In the genomic region with DNA sequence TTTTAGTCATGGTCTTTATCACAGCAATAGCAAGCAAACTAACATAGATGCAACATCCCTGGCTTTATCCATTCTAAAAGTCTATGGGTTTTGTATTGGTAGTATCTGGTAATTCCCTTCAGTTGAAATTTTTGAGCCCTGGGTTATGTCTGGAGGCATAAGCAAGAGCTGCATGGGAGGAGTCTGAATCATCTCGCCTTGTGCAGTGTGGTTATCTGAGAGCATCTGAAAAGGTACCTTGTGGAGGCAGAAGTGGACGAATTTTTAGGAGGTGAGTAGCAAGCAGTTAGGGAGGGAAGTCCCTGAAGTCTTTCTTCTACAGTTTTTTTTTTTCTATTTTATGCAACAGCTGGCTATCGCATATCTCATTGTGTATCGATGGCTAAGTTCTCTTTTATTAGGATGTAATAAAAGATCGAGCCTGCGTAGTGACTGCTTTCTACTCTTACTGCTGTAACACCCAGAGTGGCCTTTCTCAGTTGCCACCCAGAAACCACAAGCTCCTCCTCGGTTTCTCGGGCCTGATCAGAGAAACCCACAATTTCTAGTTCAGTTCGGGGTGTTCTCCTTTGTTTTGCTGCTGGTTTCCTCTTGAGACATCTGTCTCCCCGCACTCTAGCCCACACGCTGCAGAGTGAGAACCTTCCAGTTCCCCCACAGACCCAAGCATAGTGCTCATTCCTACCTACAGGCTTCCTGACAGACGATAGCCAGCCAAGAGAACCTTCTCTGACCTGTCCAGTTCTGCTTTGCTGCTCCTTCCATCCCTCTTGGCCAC, we compare ENCODE assay signal across 13 mouse cellular contexts. TPM values are rescaled to one million over a fixed set of nuclear protein-coding genes. Genes with fewer than 3 reads are reported as not detected.
A peak's percentile ranks its signal among the peaks of the same experiment; 100 is the strongest.
DNase-seq lines count a peak whose midpoint lies in the region; ATAC-seq and TF ChIP-seq lines count a peak whose summit lies in the region.
"Had no signal": no experiment of that assay in that cellular context is flagged by ENCODE, and none has a peak within 500 bp of the region (broad histone marks: within the 10 kb centered on the region; RNA-seq: fewer than 3 reads in every experiment).

No protein-coding gene starts in this region.

- ATAC-seq in frontal cortex, adult (ENCODE audit: low TSS enrichment): peak; percentile 65; the same call in 1 of the 2 replicates
- ATAC-seq in forebrain, embryonic 12.5 days (ENCODE audit: low FRiP score): no peak

- no peak for DNase-seq in frontal cortex, postnatal 10 days (ENCODE audit: low spot score in 2 of 2)
- peak; percentile 41 to 47 for DNase-seq in lung, postnatal 4 days
- no peak for DNase-seq in lung, adult 2 months
- peak; percentile 73 for DNase-seq in thymus, postnatal 25 days
- no peak for DNase-seq in layer of hippocampus, postnatal 25 days (ENCODE audit: extremely low spot score in 1 of 2, low spot score in 1 of 2)
- DNase-seq: gastrocnemius, postnatal 10 days; kidney, postnatal 14 days had no signal

- peaks cover 9% of the 10 kb centered on the region for H3K27me3 ChIP-seq in megakaryocyte, embryonic 14.5 days (replicated peaks)
- no peaks in the 10 kb centered on the region for H3K27me3 ChIP-seq in forebrain, embryonic 12.5 days
- H3K27me3 ChIP-seq: liver, embryonic 15.5 days had no signal

- H3K27ac ChIP-seq in forebrain, embryonic 12.5 days: no peak overlapping the region
- H3K27ac ChIP-seq: hindbrain, embryonic 13.5 days; liver, embryonic 15.5 days had no signal

- H3K36me3 ChIP-seq in megakaryocyte, embryonic 14.5 days (replicated peaks; ENCODE audit: low read length): no peaks in the 10 kb centered on the region
- no peaks in the 10 kb centered on the region for H3K36me3 ChIP-seq in forebrain, embryonic 12.5 days (replicated peaks)
- H3K36me3 ChIP-seq: hindbrain, embryonic 13.5 days; liver, embryonic 15.5 days had no signal

- H3K4me3 ChIP-seq in lung, adult 2 months (replicated peaks; ENCODE audit: extremely low read depth, low read depth, low read length): no peak overlapping the region
- H3K4me3 ChIP-seq in megakaryocyte, embryonic 14.5 days (replicated peaks): peak overlapping the region; percentile 69
- no peak overlapping the region for H3K4me3 ChIP-seq in forebrain, embryonic 12.5 days (replicated peaks)
- H3K4me3 ChIP-seq: hindbrain, embryonic 13.5 days; liver, embryonic 15.5 days; myocyte had no signal

- no peak for TF ChIP-seq CTCF in lung, adult 2 months (IDR thresholded peaks at IDR 0.05; ENCODE audit: insufficient read depth, low read length)

- WGBS in lung, adult 2 months: 60% methylated on average over 12 of the region's 12 CpGs
- 89% methylated on average over 12 of the region's 12 CpGs for WGBS in forebrain, embryonic 12.5 days

- peaks cover 22% of the 10 kb centered on the region for H3K4me1 ChIP-seq in lung, adult 2 months (ENCODE audit: control insufficient read depth, insufficient read depth, low read length)
- peaks cover 26% of the 10 kb centered on the region for H3K4me1 ChIP-seq in megakaryocyte, embryonic 14.5 days
- H3K4me1 ChIP-seq in forebrain, embryonic 12.5 days: no peaks in the 10 kb centered on the region
- H3K4me1 ChIP-seq: liver, embryonic 15.5 days had no signal

- H3K9ac ChIP-seq in forebrain, embryonic 12.5 days: no peak overlapping the region
- H3K9ac ChIP-seq: hindbrain, embryonic 13.5 days; liver, embryonic 15.5 days had no signal

- H3K9me3 ChIP-seq in megakaryocyte, embryonic 14.5 days: no peaks in the 10 kb centered on the region
- H3K9me3 ChIP-seq in forebrain, embryonic 12.5 days: no peaks in the 10 kb centered on the region
- H3K9me3 ChIP-seq: hindbrain, embryonic 13.5 days; liver, embryonic 15.5 days had no signal

- no peak overlapping the region for H3K4me2 ChIP-seq in forebrain, embryonic 12.5 days
- H3K4me2 ChIP-seq: hindbrain, embryonic 13.5 days; liver, embryonic 15.5 days had no signal

- TF ChIP-seq POLR2A in lung, adult 2 months (IDR thresholded peaks at IDR 0.05; ENCODE audit: borderline replicate concordance, extremely low read depth, low read depth, low read length): no peak

RNA-seq across cellular contexts. Expression of gene Prkch, which starts 8.6 kb away (rescaled TPM):
- polyA plus RNA-seq in lung, adult 2 months (2012; rRNA removed): 39.2 and 41.8 TPM in 2 replicates
- polyA plus RNA-seq in megakaryocyte, embryonic 14.5 days (2012; ENCODE audit: insufficient read depth, low replicate concordance): 0.82 and 1.3 TPM in 2 replicates
- 4.6 and 6.0 TPM in 2 replicates for polyA plus RNA-seq in forebrain, embryonic 12.5 days (2016; fragmentation: Nextera tagmentation; extraction: Ambion mirVana)
- 1 to 10 TPM; 2.9 to 4.0 TPM for total RNA-seq in layer of hippocampus, postnatal 25 days (2021)

RNA-seq across cellular contexts. Expression of gene Tmem30b, which starts 47.0 kb away (rescaled TPM):
- polyA plus RNA-seq in lung, adult 2 months (2012; rRNA removed): 15.5 and 18.4 TPM in 2 replicates
- polyA plus RNA-seq in megakaryocyte, embryonic 14.5 days (2012; ENCODE audit: insufficient read depth, low replicate concordance): not detected in 2 replicates
- 2.2 and 3.1 TPM in 2 replicates for polyA plus RNA-seq in forebrain, embryonic 12.5 days (2016; fragmentation: Nextera tagmentation; extraction: Ambion mirVana)
- under 1 TPM in 1 of 2 experiments, not detected in 1; 0.12 TPM for total RNA-seq in layer of hippocampus, postnatal 25 days (2021)
- polyA plus RNA-seq: myocyte had no signal

Comparison
In these comparisons a context has a peak if more than half of its experiments do, and no peak if none do; other contexts are left out.
1. DNase-seq: peak in lung, postnatal 4 days (2 of 2) and thymus, postnatal 25 days (single experiment); none in frontal cortex, postnatal 10 days (0 of 2), lung, adult 2 months (single experiment) and layer of hippocampus, postnatal 25 days (0 of 2).